In the genomic region with DNA sequence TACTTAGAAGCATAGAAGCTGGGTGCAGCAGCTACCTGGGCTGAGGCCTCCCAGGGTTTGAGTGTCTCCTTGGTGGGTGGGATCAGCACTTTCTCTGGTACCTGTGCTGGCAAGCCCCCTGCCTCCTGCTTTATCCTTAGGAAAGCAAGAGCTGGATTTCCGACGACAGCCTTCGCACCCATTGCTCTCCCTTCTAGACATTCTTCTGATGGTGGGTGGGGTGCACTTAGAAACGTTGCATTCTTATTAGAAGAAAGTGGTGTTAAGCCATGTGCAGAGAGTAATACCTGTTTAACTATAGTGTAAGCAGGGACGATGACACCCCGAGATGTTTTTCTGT, we compare ENCODE assay signal across 9 mouse cellular contexts. TPM values are rescaled to one million over a fixed set of nuclear protein-coding genes. Genes with fewer than 3 reads are reported as not detected.
DNase-seq lines count a peak whose midpoint lies in the region; ATAC-seq and TF ChIP-seq lines count a peak whose summit lies in the region.
"Had no signal": no experiment of that assay in that cellular context is flagged by ENCODE, and none has a peak within 500 bp of the region (broad histone marks: within the 10 kb centered on the region; RNA-seq: fewer than 3 reads in every experiment).

No protein-coding gene starts in this region.

- TF ChIP-seq EP300 in stomach, postnatal 0 days (optimal IDR thresholded peaks at IDR 0.05) = no peak

- H3K27me3 ChIP-seq in cerebellum, adult 2 months (ENCODE audit: control insufficient read depth, insufficient read depth, low read length) = no peaks in the 10 kb centered on the region; the same call in 1 of the 2 replicates
- no peaks in the 10 kb centered on the region for H3K27me3 ChIP-seq in neural tube, embryonic 11.5 days (ENCODE audit: control insufficient read depth, insufficient read depth, low read length)
- H3K27me3 ChIP-seq in liver, embryonic 12.5 days (replicated peaks) = peaks cover 57% of the 10 kb centered on the region
- H3K27me3 ChIP-seq in stomach, postnatal 0 days (ENCODE audit: control insufficient read depth, insufficient read depth, low read length) = no peaks in the 10 kb centered on the region

- no peak for TF ChIP-seq CTCF in cerebellum, adult 2 months (IDR thresholded peaks at IDR 0.05; ENCODE audit: borderline replicate concordance, insufficient read depth, low read depth, low read length)
- no peak for TF ChIP-seq CTCF in stomach, postnatal 0 days (IDR thresholded peaks at IDR 0.05; ENCODE audit: low read depth)

- H3K9me3 ChIP-seq in neural tube, embryonic 11.5 days (ENCODE audit: control insufficient read depth, low read length) = no peaks in the 10 kb centered on the region
- H3K9me3 ChIP-seq in liver, embryonic 12.5 days (replicated peaks) = no peaks in the 10 kb centered on the region
- no peaks in the 10 kb centered on the region for H3K9me3 ChIP-seq in stomach, postnatal 0 days (ENCODE audit: control insufficient read depth, low read length)

- peak overlapping the region; percentile 87 for H3K9ac ChIP-seq in neural tube, embryonic 11.5 days (ENCODE audit: low read length)
- H3K9ac ChIP-seq in liver, embryonic 12.5 days = no peak overlapping the region
- peak overlapping the region; percentile 91 for H3K9ac ChIP-seq in stomach, postnatal 0 days (ENCODE audit: low read length)

- no peak for ATAC-seq in neural tube, embryonic 11.5 days (ENCODE audit: insufficient read depth, low FRiP score, low TSS enrichment)
- ATAC-seq in liver, embryonic 12.5 days = no peak
- no peak for ATAC-seq in stomach, postnatal 0 days (ENCODE audit: low FRiP score, low TSS enrichment)
- no peak for ATAC-seq in erythroid progenitor cell, adult 5-6 weeks (replicated peaks; ENCODE audit: low FRiP score, poor library complexity, severe bottlenecking)

- H3K36me3 ChIP-seq in neural tube, embryonic 11.5 days (ENCODE audit: control insufficient read depth, insufficient read depth, low read length) = peaks cover 2% of the 10 kb centered on the region; the same call in 1 of the 2 replicates
- peaks cover 9% of the 10 kb centered on the region for H3K36me3 ChIP-seq in liver, embryonic 12.5 days
- H3K36me3 ChIP-seq in stomach, postnatal 0 days (ENCODE audit: control insufficient read depth, insufficient read depth, low read length) = no peaks in the 10 kb centered on the region

- H3K4me1 ChIP-seq in cerebellum, adult 2 months (ENCODE audit: control insufficient read depth, insufficient read depth, low read length) = no peaks in the 10 kb centered on the region
- H3K4me1 ChIP-seq in neural tube, embryonic 11.5 days (ENCODE audit: control insufficient read depth, insufficient read depth, low read length) = peaks cover 11% of the 10 kb centered on the region
- 0 out of 2 replicates have a peak, but pooled peaks cover 6% of the 10 kb centered on the region for H3K4me1 ChIP-seq in liver, embryonic 12.5 days
- H3K4me1 ChIP-seq in stomach, postnatal 0 days (replicated peaks; ENCODE audit: control insufficient read depth, insufficient read depth) = no peaks in the 10 kb centered on the region

- no peak overlapping the region for H3K27ac ChIP-seq in cerebellum, adult 2 months (ENCODE audit: insufficient read depth, low read length)
- no peak overlapping the region for H3K27ac ChIP-seq in neural tube, embryonic 11.5 days (ENCODE audit: low read depth, low read length)
- no peak overlapping the region for H3K27ac ChIP-seq in liver, embryonic 12.5 days
- H3K27ac ChIP-seq in stomach, postnatal 0 days (replicated peaks) = no peak overlapping the region
- H3K27ac ChIP-seq: macrophage had no signal

- 53% methylated on average over 6 of the region's 6 CpGs for WGBS in cerebellum, adult 2 months
- WGBS in neural tube, embryonic 11.5 days = 26% methylated on average over 6 of the region's 6 CpGs
- WGBS in liver, embryonic 12.5 days (ENCODE audit: insufficient replicate concordance) = 31% methylated on average over 6 of the region's 6 CpGs
- 34% methylated on average over 6 of the region's 6 CpGs for WGBS in stomach, postnatal 0 days

- peak overlapping the region; percentile 22 for H3K4me3 ChIP-seq in cerebellum, adult 2 months (replicated peaks; ENCODE audit: insufficient read depth, low read depth, low read length)
- H3K4me3 ChIP-seq in neural tube, embryonic 11.5 days (ENCODE audit: low read depth, low read length) = peak overlapping the region; percentile 94
- peak overlapping the region; percentile 65 for H3K4me3 ChIP-seq in liver, embryonic 12.5 days
- peak overlapping the region; percentile 88 for H3K4me3 ChIP-seq in stomach, postnatal 0 days (ENCODE audit: low read depth, low read length)

- DNase-seq in cerebellum, adult 2 months = no peak
- DNase-seq in cerebellum, postnatal 14 days = no peak
- DNase-seq in neural tube, embryonic 11.5 days (ENCODE audit: low spot score) = no peak
- DNase-seq in neural tube, embryonic 10.5 days (ENCODE audit: extremely low spot score, low spot score) = no peak
- no peak for DNase-seq in stomach, postnatal 0 days (ENCODE audit: low spot score)
- no peak for DNase-seq in adrenal gland, adult 18-20 months (ENCODE audit: low spot score in 2 of 2)

- TF ChIP-seq POLR2A in cerebellum, adult 2 months (IDR thresholded peaks at IDR 0.05; ENCODE audit: borderline replicate concordance, insufficient read depth, low read length) = no peak

- peak overlapping the region; percentile 67 for H3K4me2 ChIP-seq in neural tube, embryonic 11.5 days (ENCODE audit: low read depth)
- peak overlapping the region; percentile 82 for H3K4me2 ChIP-seq in liver, embryonic 12.5 days
- peak overlapping the region; percentile 69 for H3K4me2 ChIP-seq in stomach, postnatal 0 days (replicated peaks; ENCODE audit: low read depth)

RNA-seq across cellular contexts. Expression of a gene that starts 2.4 kb away (rescaled TPM):
- 158 and 170 TPM in 2 replicates for polyA plus RNA-seq in cerebellum, adult 2 months (2012; rRNA removed)
- 48.3 and 48.9 TPM in 2 replicates for polyA plus RNA-seq in neural tube, embryonic 11.5 days (2014; fragmentation: Nextera tagmentation; extraction: Ambion mirVana)
- 14.5 and 15.6 TPM in 2 replicates for polyA plus RNA-seq in liver, embryonic 12.5 days (2016; fragmentation: Nextera tagmentation; extraction: Ambion mirVana)
- polyA plus RNA-seq in stomach, postnatal 0 days (2015; fragmentation: Nextera tagmentation; extraction: Ambion mirVana) = 60.2 and 64.4 TPM in 2 replicates
- 0.84 and 3.2 TPM in 2 replicates for total RNA-seq in erythroid progenitor cell, adult 5-6 weeks (2015; ENCODE audit: low replicate concordance)
- 0.08 and 0.64 TPM in 2 replicates for total RNA-seq in erythroid progenitor cell, adult 5-6 weeks (2017; ENCODE audit: low replicate concordance)
- 100 to 1,000 TPM; 234 to 351 TPM for total RNA-seq in adrenal gland, adult 18-20 months (2021)

RNA-seq across cellular contexts. Expression of a gene that starts 49.8 kb away (rescaled TPM):
- polyA plus RNA-seq in cerebellum, adult 2 months (2012; rRNA removed) = 7.5 and 8.4 TPM in 2 replicates
- polyA plus RNA-seq in neural tube, embryonic 11.5 days (2014; fragmentation: Nextera tagmentation; extraction: Ambion mirVana) = 5.0 and 5.7 TPM in 2 replicates
- polyA plus RNA-seq in liver, embryonic 12.5 days (2016; fragmentation: Nextera tagmentation; extraction: Ambion mirVana) = 0.42 and 0.48 TPM in 2 replicates
- polyA plus RNA-seq in stomach, postnatal 0 days (2015; fragmentation: Nextera tagmentation; extraction: Ambion mirVana) = 3.6 and 4.5 TPM in 2 replicates
- total RNA-seq in erythroid progenitor cell, adult 5-6 weeks (2015; ENCODE audit: low replicate concordance) = not detected in 2 replicates
- not detected in 2 replicates for total RNA-seq in erythroid progenitor cell, adult 5-6 weeks (2017; ENCODE audit: low replicate concordance)
- total RNA-seq in adrenal gland, adult 18-20 months (2021) = 1 to 10 TPM; 7.6 to 8.3 TPM

Comparison
In these comparisons a context has a peak if more than half of its experiments do, and no peak if none do; other contexts are left out.
1. H3K4me3 ChIP-seq: peak in every context shown above with its lines; median percentile 94 in neural tube, embryonic 11.5 days; 88 in stomach, postnatal 0 days; 65 in liver, embryonic 12.5 days; 22 in cerebellum, adult 2 months.